Mouse (Mus musculus): Measurements from ENCODE around the gene Inip.

Gene Inip

GRCm38 (mm10) chr4:59728839-59729238 is 72.5 kb downstream of the Inip start:
- in situ Hi-C loops (cut with MboI; ENCODE audit: unreplicated experiment in 2 of 2), result no loop called here

DNA sequence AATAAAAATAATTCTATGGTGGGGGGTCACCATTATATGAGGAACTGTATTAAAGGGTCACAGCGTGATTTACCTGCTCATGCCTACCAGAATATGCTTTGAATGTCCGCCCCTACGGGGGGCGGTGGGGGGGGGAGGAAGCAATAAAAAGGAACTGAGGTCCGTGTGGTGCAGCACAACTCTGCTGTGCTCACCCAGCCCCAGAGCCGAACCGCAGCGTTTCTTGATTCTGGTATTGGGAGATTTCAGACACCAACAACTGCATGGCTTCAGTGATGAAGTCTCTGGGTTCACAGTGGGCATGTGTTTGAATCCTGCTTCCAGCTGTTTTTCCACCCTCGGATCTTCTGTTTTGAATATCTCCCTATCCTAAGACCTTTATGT is 73.5 kb downstream of the Inip start:
- in situ Hi-C loops (cut with MboI; ENCODE audit: unreplicated experiment in 2 of 2), result no loop called here

DNA sequence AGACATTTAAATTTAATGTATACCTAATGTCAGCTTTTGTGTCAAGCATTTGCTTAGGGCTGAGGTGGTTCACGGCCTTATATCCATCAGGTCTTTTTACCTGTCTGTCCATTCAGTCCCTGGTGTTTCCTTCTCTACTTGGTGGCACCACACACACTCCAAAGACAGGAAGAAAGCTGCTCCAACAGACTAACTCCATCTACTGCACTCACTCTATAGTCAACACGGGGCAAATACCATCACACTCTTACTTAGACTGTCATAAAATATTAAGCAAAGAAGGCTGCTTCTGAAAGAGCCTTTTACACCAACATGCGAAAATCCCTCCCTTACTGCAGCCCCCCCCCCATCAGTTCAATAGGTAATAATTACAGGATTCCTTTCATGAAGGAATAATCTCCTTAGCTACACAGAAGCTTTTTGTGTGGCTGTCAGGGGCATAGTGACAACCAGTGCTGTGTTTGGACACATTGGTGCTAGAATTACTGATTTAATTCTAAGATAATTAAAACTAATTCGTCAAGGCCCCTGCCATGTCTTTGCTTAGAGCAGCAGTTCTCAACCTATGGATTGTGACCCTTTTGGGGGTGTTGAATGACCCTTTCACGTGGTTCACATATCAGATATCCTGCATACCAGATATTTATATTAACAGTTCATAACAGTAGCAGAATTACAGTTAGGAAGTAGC is 74.1 kb downstream of the Inip start:
- in situ Hi-C loops (cut with MboI; ENCODE audit: unreplicated experiment in 2 of 2), result no loop called here

DNA sequence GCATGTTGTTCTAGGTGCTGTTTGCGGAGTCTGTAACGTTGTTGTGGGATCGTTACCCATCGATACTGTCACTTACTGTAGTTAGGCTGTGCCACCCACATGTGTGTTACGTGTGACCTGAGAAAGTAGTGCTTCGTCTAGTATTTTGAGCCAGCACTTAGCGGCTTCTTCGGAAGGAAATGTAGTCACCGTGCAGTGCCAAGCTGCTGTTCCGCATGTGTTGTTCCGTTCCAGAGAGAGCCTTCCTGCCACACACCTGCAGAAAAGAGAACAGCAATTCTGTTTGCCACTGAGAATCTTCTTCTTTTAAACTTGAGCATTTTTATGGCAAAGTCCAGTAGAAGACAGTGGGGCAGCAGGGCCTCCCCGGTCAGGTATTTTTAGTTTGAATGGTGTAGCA is 74.9 kb downstream of the Inip start:
- in situ Hi-C loops (cut with MboI; ENCODE audit: unreplicated experiment in 2 of 2), result no loop called here

GRCm38 (mm10) chr4:59725579-59725978 is 75.8 kb downstream of the Inip start:
- in situ Hi-C loops (cut with MboI; ENCODE audit: unreplicated experiment in 2 of 2), result no loop called here

DNA sequence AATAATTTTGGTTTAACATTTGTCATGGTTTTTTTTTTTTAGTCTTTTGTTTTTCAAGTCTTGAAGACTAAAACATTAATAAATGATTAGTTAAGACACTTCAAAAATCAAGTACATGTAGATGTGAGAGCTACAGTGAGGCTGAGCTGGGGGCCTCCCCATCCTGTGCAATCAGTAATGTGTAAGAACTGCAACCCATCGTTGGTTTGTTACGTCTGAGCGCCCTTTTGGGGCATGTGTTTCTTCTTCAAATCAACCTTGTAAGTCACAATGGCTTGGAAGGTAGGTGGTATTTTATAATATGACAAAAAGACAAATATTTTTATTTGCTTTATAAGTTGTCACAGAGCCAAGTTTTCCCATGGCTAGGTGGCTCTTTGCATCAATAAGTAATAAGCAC is 79.6 kb downstream of the Inip start:
- in situ Hi-C loops (cut with MboI; ENCODE audit: unreplicated experiment in 2 of 2), result no loop called here

Data from v-Abl transformed pro-B cells (cell line).